Mouse (Mus musculus) heart, embryonic 14.5 days (tissue): Measurements from ENCODE around the gene Zfp131. TPM values are rescaled to one million over a fixed set of nuclear protein-coding genes. Genes with fewer than 3 reads are reported as not detected.

Experiments
- ATAC-seq: fragments of 200-750 bp; cut with Nextera tagmentation; 2 replicates; pipeline ENCODE4 v1.8.0; 2017; ENCODE audit warnings: low read depth, moderate TSS enrichment; ENCODE audit not compliant: insufficient number of reproducible peaks, insufficient read depth, low FRiP score
- H3K27ac ChIP-seq, 2 experiments: fragments of 200-500 bp in 1 of 2; fragments of 300-500 bp in 1 of 2; sonication (generic) in 1 of 2; replicated peaks in 1 of 2; 2 replicates each; pipeline ENCODE4 v1.5.1; 2012 to 2014; ENCODE audit warnings: low read depth in 2 of 2, low read length in 2 of 2, control low read depth in 1 of 2, mild to moderate bottlenecking in 1 of 2, mixed read lengths in 1 of 2; ENCODE audit not compliant: control insufficient read depth in 1 of 2, insufficient read depth in 1 of 2
- H3K27me3 ChIP-seq: fragments of 300-500 bp; sonication (generic); 2 replicates; pipeline ENCODE4 v1.6.1; 2014; ENCODE audit warnings: mild to moderate bottlenecking, low read length, control low read depth; ENCODE audit not compliant: control insufficient read depth, insufficient read depth
- H3K36me3 ChIP-seq: fragments of 300-500 bp; sonication (generic); 2 replicates; pipeline ENCODE4 v1.6.1; 2014; ENCODE audit warnings: mild to moderate bottlenecking, control low read depth, low read length, mixed read lengths; ENCODE audit not compliant: control insufficient read depth, insufficient read depth
- H3K4me1 ChIP-seq, 2 experiments: fragments of 200-500 bp in 1 of 2; fragments of 300-500 bp in 1 of 2; sonication (generic) in 1 of 2; 2 replicates each; pipeline ENCODE4 v1.6.1; 2012 to 2014; ENCODE audit warnings: low read length in 2 of 2, control low read depth in 1 of 2, mixed read lengths in 1 of 2; ENCODE audit not compliant: control insufficient read depth in 2 of 2, insufficient read depth in 2 of 2
- H3K4me2 ChIP-seq: fragments of 300-500 bp; sonication (generic); 2 replicates; pipeline ENCODE4 v1.6.1; 2014; ENCODE audit warnings: mild to moderate bottlenecking, low read length
- H3K4me3 ChIP-seq, 2 experiments: fragments of 200-500 bp in 1 of 2; fragments of 300-500 bp in 1 of 2; sonication (generic) in 1 of 2; 2 replicates each; pipeline ENCODE4 v1.5.1; 2012 to 2014; ENCODE audit warnings: low read length in 2 of 2, mild to moderate bottlenecking in 2 of 2, control low read depth in 1 of 2, low read depth in 1 of 2, moderate library complexity in 1 of 2; ENCODE audit not compliant: control insufficient read depth in 1 of 2, insufficient read depth in 1 of 2
- H3K9ac ChIP-seq: fragments of 300-500 bp; sonication (generic); 2 replicates; pipeline ENCODE4 v1.6.1; 2014; ENCODE audit warnings: mild to moderate bottlenecking, low read length
- H3K9me3 ChIP-seq: fragments of 300-500 bp; sonication (generic); 2 replicates; pipeline ENCODE4 v1.6.1; 2016; ENCODE audit warnings: low read length, control low read depth; ENCODE audit not compliant: control insufficient read depth
- WGBS: fragments of 180-500 bp; shearing (Covaris S2); extraction: QIAGEN DNeasy Blood & Tissue Kit; methylation state at CpG from one replicate; pipeline ENCODE4 v1.1.7; 2014; 5-methylcytosine and 5-hydroxymethylcytosine counted together
- polyA plus RNA-seq: library from polyadenylated mRNA; unstranded; fragments of >200 nt; fragmentation: Nextera tagmentation; extraction: Ambion mirVana; gene quantifications from 2 replicates; pipeline ENCODE4 v1.2.1, GENCODE M21; 2014

The Zfp131 gene
- polyA plus RNA-seq, 1 experiment from 2014 or later: 28.3 TPM

DNA sequence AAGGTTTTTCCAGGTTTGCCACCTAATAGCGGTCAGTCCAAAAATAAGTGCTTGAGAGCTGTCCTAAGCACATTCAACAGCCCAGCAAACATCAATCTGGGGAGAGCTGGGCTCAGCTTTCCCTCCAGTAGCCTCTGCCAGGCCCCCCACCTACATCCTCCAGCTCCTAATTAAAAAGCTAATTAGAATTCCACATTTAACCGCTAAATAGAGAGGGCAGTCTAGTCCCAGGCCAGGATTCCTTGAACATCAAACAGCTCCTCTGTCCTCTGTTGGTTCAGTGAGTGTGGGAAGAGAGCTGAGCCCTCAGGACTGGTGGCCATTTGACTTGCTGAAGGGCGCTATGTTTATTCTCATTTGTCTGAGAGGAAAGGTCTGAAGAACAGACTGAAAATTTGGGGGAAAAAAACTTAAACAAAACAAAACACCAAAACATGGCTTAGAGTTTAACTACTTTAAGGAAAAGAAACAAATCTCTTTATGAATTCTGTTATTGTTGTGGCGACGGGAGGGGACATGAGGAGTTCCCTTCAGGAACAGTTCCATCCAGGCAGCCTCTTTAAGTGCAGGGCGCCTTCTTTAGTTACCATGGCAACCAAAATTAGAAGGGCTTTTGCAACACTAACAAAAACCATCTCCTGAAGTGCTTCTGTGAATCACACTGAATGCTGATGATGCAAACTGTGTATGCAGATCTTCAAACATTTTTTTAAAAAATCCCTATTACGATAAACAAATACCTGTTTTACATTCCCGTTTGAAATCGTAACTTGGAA, 36.6 kb downstream of the Zfp131 start:
- no peak for ATAC-seq
- H3K4me3 ChIP-seq: no peak overlapping the region
- WGBS: 71% methylated on average over 9 of the region's 9 CpGs

DNA sequence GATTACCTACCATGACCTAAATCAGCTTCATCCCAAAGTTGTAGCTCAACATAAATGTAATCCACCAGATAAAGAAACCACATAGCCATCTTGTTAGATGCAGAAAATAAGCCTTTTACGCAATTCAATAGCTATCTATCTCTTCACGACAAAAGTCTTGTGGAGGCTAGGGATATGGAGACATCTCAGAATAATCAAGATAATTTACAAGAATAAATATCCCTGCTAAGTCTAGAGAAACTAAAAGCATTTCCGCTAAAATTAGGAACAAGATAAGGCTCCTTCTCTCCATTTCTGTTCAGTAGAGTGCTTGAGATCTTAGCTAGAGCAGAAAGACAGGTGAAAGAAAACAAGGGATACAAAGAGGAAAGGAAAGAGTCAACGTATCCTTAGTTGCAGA, 43.8 kb downstream of the Zfp131 start:
- H3K4me1 ChIP-seq: no peaks in the 10 kb centered on the region
- H3K9ac ChIP-seq: no peak overlapping the region
- no peak overlapping the region for H3K27ac ChIP-seq
- ATAC-seq: no peak
- H3K4me3 ChIP-seq: no peak overlapping the region
- H3K4me2 ChIP-seq: no peak overlapping the region
- no peaks in the 10 kb centered on the region for H3K36me3 ChIP-seq
- H3K27me3 ChIP-seq: no peaks in the 10 kb centered on the region
- H3K9me3 ChIP-seq: no peaks in the 10 kb centered on the region
- WGBS: 62% methylated on average over 4 of the region's 4 CpGs

More for the DNA sequence above, 36.6 kb downstream of the Zfp131 start:
- H3K9me3 ChIP-seq: no peaks in the 10 kb centered on the region
- H3K27ac ChIP-seq: no peak overlapping the region
- no peaks in the 10 kb centered on the region for H3K36me3 ChIP-seq
- H3K4me1 ChIP-seq: peaks cover 0 to 15% of the 10 kb centered on the region in 2 experiments; a peak in 2 of 4 replicates
- no peak overlapping the region for H3K4me2 ChIP-seq
- H3K27me3 ChIP-seq: no peaks in the 10 kb centered on the region
- H3K9ac ChIP-seq: no peak overlapping the region

DNA sequence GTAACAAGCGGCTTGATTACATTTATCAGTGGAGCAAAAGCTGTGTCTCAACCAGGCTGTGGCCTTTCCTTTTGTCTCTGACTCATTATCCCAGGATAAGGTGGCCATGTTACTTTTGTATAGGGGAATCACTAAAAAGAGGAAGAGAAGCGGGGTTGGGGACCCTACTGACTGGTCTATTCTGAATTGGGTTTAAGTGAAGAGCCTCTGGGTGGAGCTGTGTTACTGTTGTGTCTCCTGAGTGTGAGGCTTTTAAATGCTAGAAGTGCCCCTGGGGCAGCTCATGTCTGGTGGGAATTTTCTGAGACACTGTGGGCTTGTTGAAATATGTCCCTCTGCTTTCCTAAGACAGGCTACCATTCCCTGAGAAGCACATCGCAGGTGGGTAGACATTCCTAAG, 47.2 kb downstream of the Zfp131 start:
- Histone ChIP-seq H3K4me2 (no peak overlapping the region), H3K36me3 (no peaks in the 10 kb centered on the region), H3K27ac (no peak overlapping the region), H3K27me3 (no peaks in the 10 kb centered on the region), H3K4me1 (no peaks in the 10 kb centered on the region), H3K9ac (no peak overlapping the region), H3K4me3 (no peak overlapping the region), H3K9me3 (no peaks in the 10 kb centered on the region)
- ATAC-seq: no peak
- 65% methylated on average over 3 of the region's 3 CpGs for WGBS

DNA sequence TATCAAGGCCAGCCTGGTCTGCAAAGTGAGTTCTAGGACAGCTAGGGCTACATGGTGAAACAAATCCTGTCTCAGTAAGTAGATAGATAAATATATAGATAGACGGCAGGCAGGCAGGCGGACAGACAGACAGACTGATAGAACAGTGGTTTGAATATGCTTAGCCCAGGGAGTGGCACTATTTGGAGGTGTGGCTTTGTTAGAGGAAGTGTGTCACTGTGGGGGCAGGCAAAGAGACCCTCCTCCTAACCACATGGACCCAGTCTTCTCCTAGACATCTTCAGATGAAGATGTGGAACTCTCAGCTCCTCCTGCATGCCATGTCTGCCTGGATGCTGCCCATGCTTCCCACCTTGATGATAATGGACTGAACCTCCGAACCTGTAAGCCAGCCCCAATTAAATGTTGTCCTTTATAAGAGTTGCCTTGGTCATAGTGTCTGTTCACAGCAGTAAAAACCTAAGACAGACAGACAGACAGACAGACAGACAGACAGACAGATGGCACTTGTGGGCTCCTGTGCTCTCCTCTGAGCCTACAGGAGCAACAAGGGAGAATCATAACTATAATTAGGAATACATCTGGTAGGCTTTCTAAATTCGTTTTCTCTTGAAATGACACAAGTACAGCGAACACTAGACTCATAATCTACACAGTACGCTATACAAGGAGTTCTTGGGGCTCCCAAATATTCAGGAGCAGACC, 47.8 kb downstream of the Zfp131 start:
- no peaks in the 10 kb centered on the region for H3K9me3 ChIP-seq
- 74% methylated on average over 6 of the region's 6 CpGs for WGBS
- H3K27me3 ChIP-seq: no peaks in the 10 kb centered on the region
- H3K27ac ChIP-seq: no peak overlapping the region
- ATAC-seq: no peak
- H3K4me2 ChIP-seq: no peak overlapping the region
- no peak overlapping the region for H3K4me3 ChIP-seq
- H3K9ac ChIP-seq: no peak overlapping the region
- no peaks in the 10 kb centered on the region for H3K4me1 ChIP-seq
- H3K36me3 ChIP-seq: no peaks in the 10 kb centered on the region

DNA sequence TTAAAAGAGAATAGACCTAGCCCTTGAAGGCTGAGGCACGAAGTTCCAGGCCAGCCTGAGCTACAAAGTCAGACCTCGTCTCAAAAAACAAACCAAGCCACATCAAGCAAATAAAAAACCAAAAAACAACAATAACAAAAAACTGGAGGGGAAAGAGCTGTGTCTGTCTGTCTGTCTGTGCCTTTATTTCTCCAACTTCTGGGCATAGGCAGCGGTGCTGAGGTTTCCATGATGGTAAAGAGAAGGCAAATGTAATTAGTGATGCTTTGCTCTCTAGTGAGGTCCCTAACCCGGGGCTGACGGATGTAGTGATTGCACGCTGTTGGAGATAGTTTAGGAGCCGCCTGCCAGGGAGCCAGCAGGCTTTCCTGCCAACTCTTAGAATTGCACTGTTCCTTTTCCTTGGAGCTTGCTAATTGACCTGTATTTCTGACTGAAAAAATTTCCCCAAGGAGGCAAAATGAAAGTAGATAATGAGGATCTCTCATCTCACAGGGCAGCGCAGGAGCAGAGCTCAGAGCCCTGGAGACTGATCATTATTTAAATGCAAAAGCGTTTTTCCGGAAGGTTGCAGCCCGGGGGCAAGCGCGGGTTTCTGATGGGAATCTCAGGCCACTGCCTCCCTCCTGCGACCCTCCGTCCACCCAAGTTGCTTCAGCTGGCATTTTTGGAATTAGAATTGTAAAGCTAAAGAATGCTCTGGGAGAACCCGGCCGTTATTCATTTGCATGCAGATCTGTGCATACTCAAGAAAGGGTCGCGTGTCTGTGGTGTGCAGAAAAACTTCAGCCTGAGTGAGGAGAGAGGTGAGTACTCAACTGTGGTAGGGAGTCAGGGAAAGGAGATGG, 49.1 kb downstream of the Zfp131 start:
- Histone ChIP-seq H3K36me3 (no peaks in the 10 kb centered on the region), H3K9me3 (no peaks in the 10 kb centered on the region), H3K9ac (peak overlapping the region; percentile 51; the same call in 1 of the 2 replicates), H3K4me2 (peak overlapping the region; percentile 70), H3K4me3 (peak overlapping the region; percentile 25 to 29), H3K4me1 (no peaks in the 10 kb centered on the region), H3K27ac (no peak overlapping the region), H3K27me3 (no peaks in the 10 kb centered on the region)
- no peak for ATAC-seq
- WGBS: 6% methylated on average over 19 of the region's 19 CpGs

DNA sequence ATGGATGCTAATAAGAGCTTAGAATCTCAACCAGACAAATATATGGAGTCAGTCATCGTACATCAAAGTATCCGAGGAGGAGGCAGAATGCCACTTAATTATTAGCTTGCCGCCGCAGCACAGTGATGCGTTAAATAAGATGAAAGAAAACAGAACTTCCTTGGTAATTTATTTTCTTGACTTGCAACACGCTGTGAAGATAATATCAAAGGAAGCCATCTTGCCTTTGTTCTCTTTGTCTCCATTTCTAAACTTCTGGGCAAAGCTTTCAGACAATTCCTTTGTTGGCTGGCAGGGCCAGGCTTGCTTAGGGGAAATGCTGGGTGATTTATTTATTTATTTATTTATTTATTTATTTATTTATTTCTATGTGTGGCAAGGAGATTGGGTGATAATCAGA, 59.2 kb downstream of the Zfp131 start:
- Histone ChIP-seq H3K36me3 (no peaks in the 10 kb centered on the region), H3K27ac (no peak overlapping the region), H3K9ac (no peak overlapping the region), H3K4me2 (no peak overlapping the region), H3K27me3 (no peaks in the 10 kb centered on the region), H3K9me3 (no peaks in the 10 kb centered on the region), H3K4me3 (no peak overlapping the region), H3K4me1 (peaks cover 0 to 4% of the 10 kb centered on the region in 2 experiments; a peak in 1 of 4 replicates)
- ATAC-seq: no peak
- 81% methylated on average over 6 of the region's 6 CpGs for WGBS

DNA sequence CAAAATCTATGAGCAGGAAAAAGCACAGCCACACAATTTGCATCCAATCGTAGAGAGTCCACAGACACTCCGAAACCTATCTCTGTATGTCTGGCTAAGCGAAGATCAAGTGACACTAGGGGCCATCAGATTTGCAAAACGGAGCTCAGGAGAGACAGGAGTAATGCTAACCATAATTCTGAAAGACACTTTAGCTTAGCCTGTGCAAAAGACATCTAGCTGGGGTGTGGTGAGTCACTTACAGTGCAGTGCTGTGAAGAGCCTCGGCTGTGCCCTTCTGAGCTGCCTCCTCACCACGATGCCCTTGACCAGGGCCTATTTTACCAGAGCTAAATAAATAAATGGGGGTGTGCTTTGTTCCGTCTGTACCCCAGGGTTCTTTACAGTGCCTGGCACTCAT, 61.3 kb downstream of the Zfp131 start:
- no peak for ATAC-seq
- Histone ChIP-seq H3K4me1 (peaks cover 0 to 4% of the 10 kb centered on the region in 2 experiments; a peak in 1 of 4 replicates), H3K27me3 (no peaks in the 10 kb centered on the region), H3K4me2 (no peak overlapping the region), H3K27ac (no peak overlapping the region), H3K36me3 (no peaks in the 10 kb centered on the region), H3K4me3 (no peak overlapping the region), H3K9me3 (no peaks in the 10 kb centered on the region), H3K9ac (no peak overlapping the region)
- 83% methylated on average over 7 of the region's 7 CpGs for WGBS
